Mouse (Mus musculus) liver, embryonic 14 days (tissue): ENCODE data around the gene Fam163a. TPM values are rescaled to one million over a fixed set of nuclear protein-coding genes. Genes with fewer than 3 reads are reported as not detected.

Experiments
- polyA plus RNA-seq: library from polyadenylated mRNA; depleted of rRNA; stranded (reverse); fragments of >200 nt; gene quantifications from 2 replicates; pipeline ENCODE4 v1.2.3, GENCODE M21; 2012; rRNA removed

Fam163a gene
- polyA plus RNA-seq, result 0.01 TPM in 1 of 2 replicates, not detected in the other

GRCm38 (mm10) chr1:156204656-156205131 lies at the start of gene Fam163a:
TSS of gene Fam163a (minus strand) at chr1:156205026.

GRCm38 (mm10) chr1:156035930-156036737 lies 168.7 kb downstream of the Fam163a start, which contains the start of gene Tor1aip1:
TSS of gene Tor1aip1 (minus strand) at chr1:156036480.

GRCm38 (mm10) chr1:156035269-156035929 lies 169.4 kb downstream of the Fam163a start, which contains the start of gene Tor1aip2:
TSS of gene Tor1aip2 (plus strand) at chr1:156035403.

Other genes starting within 250 kb of the Fam163a start
- 4.5 and 4.6 TPM in 2 replicates for gene Cep350, start 231.8 kb downstream of the Fam163a start, polyA plus RNA-seq
- gene Tor1aip2, start 169.6 kb downstream of the Fam163a start, polyA plus RNA-seq, result 36.8 and 44.3 TPM in 2 replicates
- 7.6 and 8.4 TPM in 2 replicates for gene Tor1aip1, start 168.5 kb downstream of the Fam163a start, polyA plus RNA-seq
- 0.03 and 0.10 TPM in 2 replicates for gene Tdrd5, start 98.6 kb upstream of the Fam163a start, polyA plus RNA-seq
- gene Nphs2, start 105.7 kb upstream of the Fam163a start, polyA plus RNA-seq, result 0.01 and 0.02 TPM in 2 replicates
- 162 and 202 TPM in 2 replicates for gene Gm2000, start 161.0 kb upstream of the Fam163a start, polyA plus RNA-seq
- gene Axdnd1, start 216.1 kb upstream of the Fam163a start, polyA plus RNA-seq, result 0.02 and 0.06 TPM in 2 replicates